Mouse (Mus musculus) midbrain, embryonic 14.5 days (tissue): Measurements from ENCODE around the gene Sco2. TPM values are rescaled to one million over a fixed set of nuclear protein-coding genes. Genes with fewer than 3 reads are reported as not detected.

ENCODE experiments used
- ATAC-seq: fragments of 200-750 bp; cut with Nextera tagmentation; 2 replicates; pipeline ENCODE4 v1.8.0; 2017; ENCODE audit warnings: moderate number of reproducible peaks, moderate library complexity; ENCODE audit not compliant: low FRiP score, low TSS enrichment
- DNase-seq: peaks from one replicate; pipeline ENCODE4 v3.0.0-alpha.2; 2015
- H3K27ac ChIP-seq: fragments of 300-500 bp; sonication (generic); replicated peaks from 2 replicates; pipeline ENCODE4 v1.5.1; 2014; ENCODE audit warnings: mild to moderate bottlenecking, low read depth, low read length, moderate library complexity
- H3K27me3 ChIP-seq: fragments of 300-500 bp; sonication (generic); 2 replicates; pipeline ENCODE4 v1.6.1; 2014; ENCODE audit warnings: low read length, control low read depth, mixed read lengths; ENCODE audit not compliant: control insufficient read depth, insufficient read depth
- H3K36me3 ChIP-seq: fragments of 300-500 bp; sonication (generic); 2 replicates; pipeline ENCODE4 v1.6.1; 2014; ENCODE audit warnings: low read length, control low read depth; ENCODE audit not compliant: control insufficient read depth, insufficient read depth
- H3K4me1 ChIP-seq: fragments of 300-500 bp; sonication (generic); 2 replicates; pipeline ENCODE4 v1.6.1; 2014; ENCODE audit warnings: mild to moderate bottlenecking, antibody characterized with exemption, low read length, control low read depth; ENCODE audit not compliant: control insufficient read depth, insufficient read depth
- H3K4me2 ChIP-seq: fragments of 300-500 bp; sonication (generic); 2 replicates; pipeline ENCODE4 v1.6.1; 2014; ENCODE audit warnings: mild to moderate bottlenecking, low read length, moderate library complexity
- H3K4me3 ChIP-seq: fragments of 300-500 bp; sonication (generic); replicated peaks from 2 replicates; pipeline ENCODE4 v1.5.1; 2014; ENCODE audit warnings: low read depth, low read length
- H3K9ac ChIP-seq: fragments of 300-500 bp; sonication (generic); replicated peaks from 2 replicates; pipeline ENCODE4 v1.6.1; 2014; ENCODE audit warnings: mild to moderate bottlenecking, low read length, moderate library complexity
- H3K9me3 ChIP-seq: fragments of 300-500 bp; sonication (generic); 2 replicates; pipeline ENCODE4 v1.6.1; 2016; ENCODE audit warnings: low read length, control low read depth, mixed read lengths; ENCODE audit not compliant: control insufficient read depth
- WGBS: fragments of 180-500 bp; shearing (Covaris S2); extraction: QIAGEN DNeasy Blood & Tissue Kit; methylation state at CpG from one replicate; pipeline ENCODE4 v1.1.7; 2014; 5-methylcytosine and 5-hydroxymethylcytosine counted together
- polyA plus RNA-seq: library from polyadenylated mRNA; unstranded; fragments of >200 nt; fragmentation: Nextera tagmentation; extraction: Ambion mirVana; gene quantifications from 2 replicates; pipeline ENCODE4 v1.2.1, GENCODE M21; 2014

Sco2 gene
- polyA plus RNA-seq, 1 experiment from 2014 or later, result 12.2 TPM

GRCm38 (mm10) chr15:89396883-89397282 is 23.2 kb upstream of the Sco2 start:
- Histone ChIP-seq H3K9me3 (no peaks in the 10 kb centered on the region), H3K4me3 (no peak overlapping the region), H3K27ac (no peak overlapping the region), H3K27me3 (no peaks in the 10 kb centered on the region), H3K36me3 (no peaks in the 10 kb centered on the region), H3K9ac (no peak overlapping the region), H3K4me2 (no peak overlapping the region), H3K4me1 (no peaks in the 10 kb centered on the region)
- 92% methylated on average over 4 of the region's 4 CpGs for WGBS
- no peak for ATAC-seq
- no peak for DNase-seq

GRCm38 (mm10) chr15:89390081-89390480 is 16.4 kb upstream of the Sco2 start:
- no peaks in the 10 kb centered on the region for H3K36me3 ChIP-seq
- H3K4me1 ChIP-seq, result no peaks in the 10 kb centered on the region
- H3K4me2 ChIP-seq, result no peak overlapping the region
- WGBS, result 91% methylated on average over 10 of the region's 10 CpGs
- H3K9ac ChIP-seq, result no peak overlapping the region
- no peak for ATAC-seq
- no peaks in the 10 kb centered on the region for H3K27me3 ChIP-seq
- H3K4me3 ChIP-seq, result no peak overlapping the region
- no peak for DNase-seq
- H3K27ac ChIP-seq, result no peak overlapping the region
- H3K9me3 ChIP-seq, result no peaks in the 10 kb centered on the region

DNA sequence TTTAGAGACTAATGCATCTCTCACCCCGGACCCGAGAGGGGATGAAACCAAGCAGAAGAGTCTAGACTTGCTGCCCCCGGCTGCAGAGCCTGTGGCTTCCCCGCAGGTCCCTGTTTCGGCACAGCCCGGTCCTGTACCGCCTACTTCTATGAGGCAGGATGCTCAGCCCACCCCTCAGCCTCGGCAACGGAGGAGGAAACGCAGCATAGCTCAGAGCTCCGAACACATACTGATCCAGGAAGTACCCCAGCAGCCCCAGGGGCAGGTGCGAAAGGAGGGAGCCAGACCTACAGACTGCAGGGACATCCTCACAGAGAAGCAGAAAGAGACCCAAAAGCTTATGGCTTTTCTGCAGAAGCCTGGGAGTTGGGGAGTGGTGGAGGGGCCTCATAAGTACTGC is 13.5 kb upstream of the Sco2 start:
- 54% methylated on average over 12 of the region's 12 CpGs for WGBS
- Histone ChIP-seq H3K4me2 (no peak overlapping the region), H3K27me3 (no peaks in the 10 kb centered on the region)

GRCm38 (mm10) chr15:89384617-89385016 is 11.0 kb upstream of the Sco2 start, which contains the start of gene Klhdc7b:
Gene Klhdc7b, plus strand, starts transcription at chr15:89384917.
- WGBS, result 85% methylated on average over 7 of the region's 7 CpGs
- no peaks in the 10 kb centered on the region for H3K36me3 ChIP-seq
- H3K27ac ChIP-seq, result no peak within 1 kb of the TSS
- H3K27me3 ChIP-seq, result peaks cover 5% of the 10 kb centered on the region
- ATAC-seq, result no peak
- H3K4me3 ChIP-seq, result no peak within 1 kb of the TSS
- no peaks in the 10 kb centered on the region for H3K9me3 ChIP-seq
- H3K4me1 ChIP-seq, result no peaks in the 10 kb centered on the region
- no peak within 1 kb of the TSS for H3K9ac ChIP-seq
- DNase-seq, result no peak
- H3K4me2 ChIP-seq, result no peak within 1 kb of the TSS

More for the DNA sequence above, 13.5 kb upstream of the Sco2 start:
- H3K4me1 ChIP-seq, result no peaks in the 10 kb centered on the region
- H3K9ac ChIP-seq, result no peak overlapping the region
- no peaks in the 10 kb centered on the region for H3K9me3 ChIP-seq
- ATAC-seq (no peak), DNase-seq (no peak)
- H3K4me3 ChIP-seq, result no peak overlapping the region
- no peaks in the 10 kb centered on the region for H3K36me3 ChIP-seq
- H3K27ac ChIP-seq, result no peak overlapping the region

DNA sequence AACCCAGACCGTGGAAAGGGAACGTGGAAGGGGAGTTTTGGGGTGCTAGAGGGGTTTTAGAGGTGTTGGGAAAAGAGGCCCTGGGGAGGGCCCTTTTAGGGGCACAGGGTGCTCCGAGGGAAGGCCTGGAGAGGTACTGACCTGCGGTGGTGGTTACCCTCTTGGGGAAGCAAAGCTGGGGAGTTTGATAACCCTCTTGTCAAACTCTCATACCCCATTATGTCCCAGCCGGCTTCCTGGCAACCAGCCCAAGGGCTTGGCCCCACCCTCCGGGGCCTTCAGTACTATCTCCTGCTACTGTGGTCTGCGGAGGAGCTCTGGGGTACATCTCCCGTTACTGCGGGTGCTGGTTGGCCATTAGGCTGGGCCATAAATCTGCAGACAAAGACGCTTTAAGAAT is 5.8 kb upstream of the Sco2 start:
- ATAC-seq (no peak), DNase-seq (no peak)
- Histone ChIP-seq H3K9ac (peak overlapping the region; percentile 48; the same call in 1 of the 2 replicates), H3K9me3 (no peaks in the 10 kb centered on the region), H3K4me2 (peak overlapping the region; percentile 59), H3K27me3 (peaks cover 42% of the 10 kb centered on the region), H3K36me3 (no peaks in the 10 kb centered on the region), H3K27ac (no peak overlapping the region), H3K4me1 (peaks cover 10% of the 10 kb centered on the region), H3K4me3 (peak overlapping the region; percentile 34; the same call in 1 of the 2 replicates)
- WGBS, result 12% methylated on average over 10 of the region's 10 CpGs

- H3K36me3 ChIP-seq, result no peaks in the 10 kb centered on the region
- peak within 1 kb of the TSS; percentile 59 for H3K4me2 ChIP-seq
- under 1% methylated on average over 33 of the region's 33 CpGs for WGBS
- peak; percentile 43 for DNase-seq
- peak within 1 kb of the TSS; percentile 48 for H3K9ac ChIP-seq
- H3K27me3 ChIP-seq, result peaks cover 42% of the 10 kb centered on the region
- no peak for ATAC-seq
- H3K27ac ChIP-seq, result no peak within 1 kb of the TSS
- peak within 1 kb of the TSS; percentile 34 for H3K4me3 ChIP-seq
- H3K4me1 ChIP-seq, result peaks cover 13% of the 10 kb centered on the region
- H3K9me3 ChIP-seq, result no peaks in the 10 kb centered on the region
Observed at GRCm38 (mm10) chr15:89378831-89379401, 5.3 kb upstream of the Sco2 start, which contains the start of gene Odf3b. Gene Odf3b, minus strand, starts transcription at chr15:89379282.

DNA sequence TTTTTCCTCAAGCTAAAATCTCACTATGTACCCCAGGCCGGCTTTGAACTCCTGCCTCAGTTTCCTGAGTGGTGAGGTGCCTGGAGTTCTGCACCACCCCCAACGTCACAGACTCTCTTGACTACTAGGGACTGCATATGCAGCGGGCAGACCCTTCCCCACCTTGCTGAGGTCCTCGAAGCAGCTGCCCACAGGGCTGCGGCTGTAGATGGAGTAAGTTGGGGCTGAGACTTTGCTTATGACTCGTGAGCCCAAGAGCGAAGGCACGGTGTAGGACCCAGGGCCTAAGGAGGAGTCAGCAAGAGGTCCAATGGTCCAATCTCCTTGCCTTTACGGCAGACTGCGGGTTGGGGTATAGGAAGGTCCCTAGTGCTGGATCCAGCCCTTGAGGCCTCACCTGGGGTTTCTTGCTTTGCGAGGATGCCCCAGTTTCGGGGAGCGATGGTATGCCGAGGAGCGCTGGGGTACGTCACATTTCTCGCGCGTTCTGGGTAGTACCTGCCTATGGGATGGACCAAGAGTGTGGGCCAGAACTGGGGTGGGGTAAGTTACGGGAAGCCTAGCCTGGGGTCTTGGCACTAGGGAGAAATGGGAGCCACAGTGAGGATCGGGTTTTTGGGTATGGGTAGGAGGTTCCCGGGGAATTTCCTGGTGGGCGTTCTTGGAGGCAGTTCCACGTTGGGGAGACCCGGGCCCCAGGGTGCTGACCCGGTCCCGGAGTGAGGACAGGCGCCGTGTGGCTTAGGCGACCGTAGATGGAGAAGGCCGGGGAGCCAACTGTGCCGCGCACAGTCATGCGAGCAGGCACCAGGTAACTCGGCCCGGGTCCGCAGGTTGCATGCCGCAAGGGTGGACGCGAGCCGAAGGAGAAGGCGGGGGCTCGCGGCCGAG is 4.5 kb upstream of the Sco2 start:
- peaks cover 42% of the 10 kb centered on the region for H3K27me3 ChIP-seq
- no peak overlapping the region for H3K27ac ChIP-seq
- peak; percentile 29 for DNase-seq
- peak overlapping the region; percentile 48 for H3K9ac ChIP-seq
- WGBS, result 13% methylated on average over 46 of the region's 46 CpGs
- H3K4me3 ChIP-seq, result peak overlapping the region; percentile 34
- no peaks in the 10 kb centered on the region for H3K9me3 ChIP-seq
- peak overlapping the region; percentile 59 for H3K4me2 ChIP-seq
- peaks cover 13% of the 10 kb centered on the region for H3K4me1 ChIP-seq
- ATAC-seq, result no peak
- no peaks in the 10 kb centered on the region for H3K36me3 ChIP-seq

- DNase-seq (no peak), ATAC-seq (no peak)
- 6% methylated on average over 18 of the region's 18 CpGs for WGBS
- peaks cover 42% of the 10 kb centered on the region for H3K27me3 ChIP-seq
- no peak overlapping the region for H3K27ac ChIP-seq
- H3K36me3 ChIP-seq, result peaks cover 4% of the 10 kb centered on the region
- H3K9me3 ChIP-seq, result no peaks in the 10 kb centered on the region
- no peak overlapping the region for H3K9ac ChIP-seq
- no peak overlapping the region for H3K4me2 ChIP-seq
- H3K4me3 ChIP-seq, result no peak overlapping the region
- peaks cover 19% of the 10 kb centered on the region for H3K4me1 ChIP-seq
Observed at GRCm38 (mm10) chr15:89377362-89377761, 3.7 kb upstream of the Sco2 start.
